Mouse (Mus musculus) E14TG2a.4 (cell line): ENCODE data around the gene Dnajb8.

Experiments used
- CTCF ChIP-seq: conservative IDR thresholded peaks from 2 replicates; pipeline ENCODE4 v1.5.1; 2014; ENCODE audit warnings: low read length
- NANOG ChIP-seq: IDR thresholded peaks from 2 replicates; pipeline ENCODE4 v1.6.1; 2014; ENCODE audit warnings: borderline replicate concordance, low read length, mixed read lengths
- POU5F1 ChIP-seq: IDR thresholded peaks from 2 replicates; pipeline ENCODE4 v1.6.1; 2014; ENCODE audit warnings: low read length, borderline replicate concordance

DNA sequence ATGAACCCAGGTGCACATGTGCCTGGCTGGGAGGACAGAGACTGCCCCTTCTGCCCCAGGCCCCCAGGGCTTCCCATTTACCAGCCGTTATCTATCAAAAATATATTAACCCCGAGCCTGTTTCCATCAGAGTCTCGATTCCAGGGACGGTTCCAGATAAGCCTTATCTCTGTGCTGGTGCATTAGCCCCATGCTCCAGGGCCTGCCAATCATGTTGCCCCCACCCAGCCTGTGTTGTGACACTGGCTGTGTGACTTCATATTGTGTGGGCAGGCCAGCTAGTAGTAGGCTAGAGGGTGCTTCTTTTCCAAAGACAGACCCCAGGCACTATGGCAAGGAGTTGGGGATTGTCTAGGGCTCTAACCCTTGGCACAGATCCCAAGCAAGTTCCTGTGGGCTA is 33.4 kb downstream of the Dnajb8 start:
- TF ChIP-seq CTCF (no peak), NANOG (no peak), POU5F1 (no peak)
